Mouse (Mus musculus) heart, embryonic 15.5 days (tissue): ENCODE data around the gene Manea. TPM values are rescaled to one million over a fixed set of nuclear protein-coding genes. Genes with fewer than 3 reads are reported as not detected.

Source experiments
- ATAC-seq: fragments of 200-750 bp; cut with Nextera tagmentation; replicated peaks from 2 replicates; pipeline ENCODE4 v1.8.0; 2017; ENCODE audit warnings: low read depth, moderate TSS enrichment; ENCODE audit not compliant: insufficient number of reproducible peaks, insufficient read depth, low FRiP score
- H3K27ac ChIP-seq: fragments of 300-500 bp; sonication (generic); 2 replicates; pipeline ENCODE4 v1.5.1; 2015; ENCODE audit warnings: mild to moderate bottlenecking, inconsistent platforms
- H3K27me3 ChIP-seq: fragments of 300-500 bp; sonication (generic); 2 replicates; pipeline ENCODE4 v1.6.1; 2015; ENCODE audit warnings: inconsistent platforms
- H3K36me3 ChIP-seq: fragments of 300-500 bp; sonication (generic); 2 replicates; pipeline ENCODE4 v1.6.1; 2015; ENCODE audit warnings: mild to moderate bottlenecking, inconsistent platforms
- H3K4me1 ChIP-seq: fragments of 300-500 bp; sonication (generic); replicated peaks from 2 replicates; pipeline ENCODE4 v1.6.1; 2015; ENCODE audit warnings: inconsistent platforms
- H3K4me2 ChIP-seq: fragments of 300-500 bp; sonication (generic); 2 replicates; pipeline ENCODE4 v1.6.1; 2015; ENCODE audit warnings: inconsistent platforms, mild to moderate bottlenecking, moderate library complexity
- H3K4me3 ChIP-seq: fragments of 300-500 bp; sonication (generic); 2 replicates; pipeline ENCODE4 v1.5.1; 2015; ENCODE audit warnings: mild to moderate bottlenecking, inconsistent platforms
- H3K9ac ChIP-seq: fragments of 300-500 bp; sonication (generic); 2 replicates; pipeline ENCODE4 v1.6.1; 2015; ENCODE audit warnings: mild to moderate bottlenecking, inconsistent platforms
- H3K9me3 ChIP-seq: fragments of 300-500 bp; sonication (generic); replicated peaks from 2 replicates; pipeline ENCODE4 v1.6.1; 2016; ENCODE audit warnings: inconsistent platforms
- WGBS: fragments of 180-500 bp; shearing (Covaris S2); methylation state at CpG from one replicate; pipeline ENCODE4 v1.1.7; 2015; ENCODE audit warnings: mixed read lengths; 5-methylcytosine and 5-hydroxymethylcytosine counted together
- polyA plus RNA-seq: library from polyadenylated mRNA; unstranded; fragments of >200 nt; fragmentation: Nextera tagmentation; extraction: Ambion mirVana; gene quantifications from 2 replicates; pipeline ENCODE4 v1.2.1, GENCODE M21; 2015

Gene Manea
- polyA plus RNA-seq, 1 experiment from 2014 or later: 11.6 TPM

GRCm38 (mm10) chr4:26276264-26276663 is 70.4 kb downstream of the Manea start:
- H3K4me2 ChIP-seq: no peak overlapping the region
- H3K4me3 ChIP-seq: no peak overlapping the region
- no peak for ATAC-seq
- H3K27me3 ChIP-seq: no peaks in the 10 kb centered on the region
- H3K9ac ChIP-seq: no peak overlapping the region
- no peaks in the 10 kb centered on the region for H3K4me1 ChIP-seq
- no peak overlapping the region for H3K27ac ChIP-seq
- no peaks in the 10 kb centered on the region for H3K9me3 ChIP-seq
- no peaks in the 10 kb centered on the region for H3K36me3 ChIP-seq

DNA sequence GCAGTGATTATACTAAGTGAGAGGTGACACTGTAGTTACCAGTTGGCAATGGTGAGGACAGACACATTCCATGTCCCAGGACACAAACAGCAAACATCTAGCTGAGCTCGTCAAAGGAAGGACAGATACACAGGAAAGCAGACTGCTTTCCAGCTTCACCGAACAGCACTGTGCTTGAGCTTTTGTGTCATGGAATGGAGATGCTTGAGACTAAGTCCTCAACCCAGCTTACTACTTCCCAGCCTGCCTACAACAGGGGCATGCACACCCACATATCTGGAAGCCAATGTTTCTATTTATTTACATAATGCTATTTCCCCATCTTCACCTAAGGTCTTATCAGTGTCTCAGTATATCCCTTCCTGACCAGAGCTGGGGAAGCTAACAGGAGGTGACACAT is 70.9 kb downstream of the Manea start:
- no peak overlapping the region for H3K4me3 ChIP-seq
- 36% methylated on average over 2 of the region's 2 CpGs for WGBS

More for the DNA sequence above, 70.9 kb downstream of the Manea start:
- Histone ChIP-seq H3K4me1 (no peaks in the 10 kb centered on the region), H3K4me2 (no peak overlapping the region), H3K36me3 (no peaks in the 10 kb centered on the region), H3K27me3 (no peaks in the 10 kb centered on the region), H3K27ac (no peak overlapping the region), H3K9ac (no peak overlapping the region), H3K9me3 (no peaks in the 10 kb centered on the region)
- no peak for ATAC-seq
